Mouse (Mus musculus): Measurements from ENCODE around the gene Zfp831.

Gene Zfp831

GRCm38 (mm10) chr2:174731939-174732338, 88.6 kb downstream of the Zfp831 start:
- no peak for DNase-seq (ENCODE audit: low read depth)

GRCm38 (mm10) chr2:174735270-174735669, 91.9 kb downstream of the Zfp831 start:
- DNase-seq (ENCODE audit: low read depth) = no peak

DNA sequence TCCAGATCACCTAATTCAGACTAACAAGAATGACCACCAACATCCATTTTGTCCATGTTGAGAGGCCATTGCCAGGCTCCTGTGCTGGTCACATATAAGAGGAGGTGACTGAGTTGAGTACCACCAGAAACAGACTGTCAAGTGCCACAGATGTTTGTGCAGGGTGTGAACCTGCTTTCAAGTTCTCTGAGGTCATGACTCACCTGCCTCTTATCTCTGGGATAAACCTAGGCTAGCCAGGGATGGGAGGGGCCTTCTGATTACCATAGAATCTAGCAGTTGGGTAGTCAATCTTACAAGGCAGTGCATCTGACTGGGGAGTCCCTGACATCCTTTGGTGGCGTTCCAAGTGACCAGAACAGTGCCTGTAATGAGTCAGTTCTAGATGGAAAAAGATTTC, 103.8 kb downstream of the Zfp831 start:
- no peak for DNase-seq (ENCODE audit: low read depth)

- DNase-seq (ENCODE audit: low read depth) = no peak
These were observed 105.0 kb downstream of the Zfp831 start for GRCm38 (mm10) chr2:174748381-174748780.

DNA sequence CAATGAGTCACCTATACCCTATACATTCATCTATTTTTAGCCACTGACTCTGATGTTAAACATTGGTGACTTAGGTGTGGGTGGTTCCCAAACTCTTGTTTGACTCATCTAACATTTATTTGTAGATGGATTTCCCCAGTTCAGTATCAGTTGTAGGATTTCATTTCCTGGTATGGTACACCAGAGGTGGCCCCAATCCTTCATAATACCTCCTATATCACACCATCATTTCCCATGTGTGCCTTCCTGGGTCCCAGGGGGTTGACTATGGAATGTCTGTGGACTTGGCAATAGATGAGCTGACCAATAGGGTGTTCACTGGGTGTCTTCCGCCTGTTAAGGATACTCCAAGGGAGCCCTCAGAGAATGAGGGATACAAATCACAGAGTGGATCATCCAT, 109.9 kb downstream of the Zfp831 start:
- no peak for DNase-seq (ENCODE audit: low read depth)

GRCm38 (mm10) chr2:174754231-174754630, 110.9 kb downstream of the Zfp831 start:
- no peak for DNase-seq (ENCODE audit: low read depth)

DNA sequence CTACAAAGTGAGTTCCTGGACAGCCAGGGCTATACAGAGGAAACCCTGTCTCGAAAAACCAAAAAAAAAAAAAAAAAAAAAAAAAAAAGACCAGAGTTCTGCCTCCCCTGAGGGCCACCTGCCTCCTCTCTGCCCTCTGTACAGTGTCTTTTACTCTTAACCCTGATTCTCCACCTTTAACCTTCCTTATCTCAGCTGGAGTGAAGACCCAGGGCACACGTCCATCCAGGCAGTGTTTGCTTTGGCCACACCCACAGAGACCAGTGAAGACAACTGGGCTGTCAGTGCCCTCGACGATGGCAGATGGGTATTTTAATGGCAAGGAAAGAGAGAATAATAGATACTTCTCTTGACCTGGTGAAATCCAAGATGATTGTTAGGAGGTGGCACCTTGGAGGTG, 115.9 kb downstream of the Zfp831 start:
- no peak for DNase-seq (ENCODE audit: low read depth)

All from NIH3T3 (cell line).